Mouse (Mus musculus) testis, adult 2 months (tissue): Measurements from ENCODE around the gene Psmb3.

Source experiments
- CTCF ChIP-seq: fragments of 200-500 bp; IDR thresholded peaks from 2 replicates; pipeline ENCODE4 v1.5.1; 2012; ENCODE audit warnings: low read depth, mild to moderate bottlenecking, inconsistent platforms, low read length, moderate library complexity; ENCODE audit not compliant: control insufficient read depth, insufficient read depth, insufficient replicate concordance
- POLR2A ChIP-seq: fragments of 200-500 bp; IDR thresholded peaks from 2 replicates; pipeline ENCODE4 v1.6.1; 2012; ENCODE audit warnings: low read depth, mild to moderate bottlenecking, inconsistent platforms, low read length, moderate library complexity; ENCODE audit not compliant: control insufficient read depth

GRCm38 (mm10) chr11:97743423-97743822 is 40.2 kb downstream of the Psmb3 start:
- no peak for TF ChIP-seq POLR2A
- TF ChIP-seq CTCF: no peak
